8 mouse cellular contexts compared by ENCODE assay signal in the genomic region with DNA sequence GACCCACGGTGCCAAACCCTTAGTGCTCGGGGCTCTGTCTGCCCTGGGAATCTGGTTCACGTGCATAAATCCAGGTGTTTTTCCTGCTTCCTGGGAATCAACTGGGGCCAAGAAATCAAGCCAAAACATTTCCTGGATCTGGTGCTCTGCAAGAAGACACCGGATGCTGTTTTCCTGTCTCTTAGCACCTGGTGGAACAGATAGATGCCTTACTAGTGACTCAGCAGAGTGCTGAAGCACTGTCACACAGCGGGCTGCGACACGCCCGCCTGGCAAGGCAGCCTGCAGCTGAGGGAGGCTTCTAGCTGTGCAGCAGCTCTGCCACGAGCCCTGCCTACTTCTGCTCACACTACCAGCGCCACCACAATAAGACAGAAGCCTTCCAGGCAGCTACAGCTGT. TPM values are rescaled to one million over a fixed set of nuclear protein-coding genes. Genes with fewer than 3 reads are reported as not detected.
DNase-seq lines count a peak whose midpoint lies in the region; ATAC-seq lines count a peak whose summit lies in the region.

No protein-coding gene starts in this region.

- no peak overlapping the region for H3K4me2 ChIP-seq in midbrain, embryonic 11.5 days
- H3K4me2 ChIP-seq in hindbrain, embryonic 11.5 days (replicated peaks; ENCODE audit: low read depth, low read length), result no peak overlapping the region

- 86% methylated on average over 10 of the region's 10 CpGs for WGBS in midbrain, embryonic 11.5 days
- 83% methylated on average over 10 of the region's 10 CpGs for WGBS in hindbrain, embryonic 11.5 days

- H3K4me1 ChIP-seq in midbrain, embryonic 11.5 days (ENCODE audit: control insufficient read depth, insufficient read depth, low read length), result no peaks in the 10 kb centered on the region; the same call in 1 of the 2 replicates
- no peaks in the 10 kb centered on the region for H3K4me1 ChIP-seq in hindbrain, embryonic 11.5 days (replicated peaks; ENCODE audit: control insufficient read depth, insufficient read depth, low read length)

- H3K27me3 ChIP-seq in midbrain, embryonic 11.5 days (ENCODE audit: control insufficient read depth, insufficient read depth, low read length), result no peaks in the 10 kb centered on the region
- no peaks in the 10 kb centered on the region for H3K27me3 ChIP-seq in hindbrain, embryonic 11.5 days (ENCODE audit: control insufficient read depth, insufficient read depth, low read length)

- no peak overlapping the region for H3K9ac ChIP-seq in midbrain, embryonic 11.5 days (ENCODE audit: low read length)
- H3K9ac ChIP-seq in hindbrain, embryonic 11.5 days (ENCODE audit: low read depth, low read length), result no peak overlapping the region

- H3K9me3 ChIP-seq in midbrain, embryonic 11.5 days (ENCODE audit: control insufficient read depth, low read length), result no peaks in the 10 kb centered on the region
- no peaks in the 10 kb centered on the region for H3K9me3 ChIP-seq in hindbrain, embryonic 11.5 days (ENCODE audit: control insufficient read depth, low read length)

- H3K27ac ChIP-seq in midbrain, embryonic 11.5 days (ENCODE audit: low read depth, low read length), result no peak overlapping the region
- H3K27ac ChIP-seq in hindbrain, embryonic 11.5 days (ENCODE audit: low read depth, low read length), result no peak overlapping the region

- peak; percentile 7 to 20 for DNase-seq in adrenal gland, postnatal 36 days
- DNase-seq in adrenal gland, postnatal 10 days, result no peak
- DNase-seq in urinary bladder, adult 18-20 months (ENCODE audit: low spot score in 2 of 2), result peak; percentile 23 to 49
- no peak for DNase-seq in urinary bladder, adult 2 months (ENCODE audit: low spot score)
- peak; percentile 14 to 15 for DNase-seq in layer of hippocampus, postnatal 25 days (ENCODE audit: extremely low spot score in 1 of 2, low spot score in 1 of 2)
- peak; percentile 40 to 52 for DNase-seq in thymus, adult 18-20 months
- DNase-seq in midbrain, embryonic 11.5 days (ENCODE audit: low spot score, missing footprints), result no peak
- DNase-seq in hindbrain, embryonic 11.5 days (ENCODE audit: low spot score), result no peak

- no peak for ATAC-seq in midbrain, embryonic 11.5 days (ENCODE audit: low FRiP score)
- no peak for ATAC-seq in hindbrain, embryonic 11.5 days (ENCODE audit: low FRiP score)

- H3K36me3 ChIP-seq in midbrain, embryonic 11.5 days (ENCODE audit: control insufficient read depth, insufficient read depth, low read length), result peaks cover 22% of the 10 kb centered on the region; the same call in 1 of the 2 replicates
- H3K36me3 ChIP-seq in hindbrain, embryonic 11.5 days (ENCODE audit: control insufficient read depth, insufficient read depth, low read length), result 0 out of 2 replicates have a peak, but pooled peaks cover 5% of the 10 kb centered on the region

- H3K4me3 ChIP-seq in midbrain, embryonic 11.5 days (ENCODE audit: low read depth, low read length), result no peak overlapping the region
- no peak overlapping the region for H3K4me3 ChIP-seq in hindbrain, embryonic 11.5 days (ENCODE audit: low read depth, low read length)

RNA-seq across cellular contexts. Expression of gene Cwc15, which starts 59.0 kb away (rescaled TPM):
- 100 to 1,000 TPM; 110 to 143 TPM for total RNA-seq in adrenal gland, postnatal 36 days (2021)
- 100 to 1,000 TPM in 1 of 2 experiments, 10 to 100 TPM in 1; 95.7 to 105 TPM for total RNA-seq in adrenal gland, postnatal 10 days (2021)
- 107 and 118 TPM in 2 replicates for polyA plus RNA-seq in urinary bladder, adult 2 months (2012; rRNA removed)
- total RNA-seq in layer of hippocampus, postnatal 25 days (2021), result 10 to 100 TPM; 80.3 to 85.7 TPM
- polyA plus RNA-seq in midbrain, embryonic 11.5 days (2014; fragmentation: Nextera tagmentation; extraction: Ambion mirVana), result 216 and 239 TPM in 2 replicates
- polyA plus RNA-seq in hindbrain, embryonic 11.5 days (2014; fragmentation: Nextera tagmentation; extraction: Ambion mirVana), result 212 and 221 TPM in 2 replicates

RNA-seq across cellular contexts. Expression of gene Kdm4d, which starts 59.1 kb away (rescaled TPM):
- under 1 TPM; 0.23 to 0.53 TPM for total RNA-seq in adrenal gland, postnatal 36 days (2021)
- under 1 TPM; 0.33 to 0.42 TPM for total RNA-seq in adrenal gland, postnatal 10 days (2021)
- polyA plus RNA-seq in urinary bladder, adult 2 months (2012; rRNA removed), result 0.19 and 0.27 TPM in 2 replicates
- total RNA-seq in layer of hippocampus, postnatal 25 days (2021), result 1 to 10 TPM; 1.2 to 1.8 TPM
- 0.07 TPM in 2 replicates for polyA plus RNA-seq in midbrain, embryonic 11.5 days (2014; fragmentation: Nextera tagmentation; extraction: Ambion mirVana)
- polyA plus RNA-seq in hindbrain, embryonic 11.5 days (2014; fragmentation: Nextera tagmentation; extraction: Ambion mirVana), result 0.15 and 0.22 TPM in 2 replicates

Comparison
In these comparisons a context has a peak if more than half of its experiments do, and no peak if none do; other contexts are left out.
1. DNase-seq: peak in adrenal gland, postnatal 36 days (2 of 2), urinary bladder, adult 18-20 months (2 of 2), layer of hippocampus, postnatal 25 days (2 of 2) and thymus, adult 18-20 months (2 of 2); none in adrenal gland, postnatal 10 days (single experiment), urinary bladder, adult 2 months (single experiment), midbrain, embryonic 11.5 days (single experiment) and hindbrain, embryonic 11.5 days (single experiment).